Mouse (Mus musculus): ENCODE measurements at regions not wholly inside any gene's neighbourhood (a gene's known extent, or its start where the extent isn't known, plus 50 kb on each side); places are given as distances from the start of the nearest gene placed in this dataset.

DNA sequence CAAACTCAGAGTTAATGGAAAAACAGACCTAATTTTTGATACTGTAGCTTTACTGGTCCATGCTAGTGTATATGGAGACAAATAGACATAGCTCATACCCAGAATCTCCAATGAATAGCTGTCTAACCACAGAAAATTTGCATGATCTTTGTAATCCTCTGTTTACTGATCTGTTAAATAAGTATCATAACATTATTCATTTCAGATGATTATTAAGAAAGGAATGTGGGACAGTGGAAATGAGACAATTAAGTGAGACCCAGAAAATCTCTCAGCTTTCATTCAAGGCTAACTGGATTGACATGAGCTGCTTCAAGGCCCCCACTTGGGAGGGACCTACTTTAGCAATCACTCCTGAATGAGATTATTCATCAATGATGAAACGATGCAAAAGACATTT is 1463.5 kb upstream of the Gm8797 start:
- Histone ChIP-seq H3K36me3 (ENCODE audit: control insufficient read depth, insufficient read depth, low read length, poor library complexity, severe bottlenecking) (no peaks in the 10 kb centered on the region), H3K4me3 (ENCODE audit: low read depth, low read length) (no peak overlapping the region), H3K9ac (ENCODE audit: low read depth, poor library complexity, severe bottlenecking) (no peak overlapping the region), H3K27me3 (ENCODE audit: control insufficient read depth, insufficient read depth, low read length, poor library complexity, severe bottlenecking) (no peaks in the 10 kb centered on the region), H3K9me3 (replicated peaks; ENCODE audit: control insufficient read depth, insufficient read depth, low read length, poor library complexity, severe bottlenecking) (no peaks in the 10 kb centered on the region), H3K27ac (ENCODE audit: insufficient read depth, low read length) (no peak overlapping the region), H3K4me1 (ENCODE audit: control insufficient read depth, insufficient read depth, low read length) (no peaks in the 10 kb centered on the region)
- TF ChIP-seq EP300 (IDR thresholded peaks at IDR 0.05; ENCODE audit: insufficient read depth, low read depth, low read length) (no peak), POLR2A (IDR thresholded peaks at IDR 0.05; ENCODE audit: insufficient read depth, low read length) (no peak), CTCF (IDR thresholded peaks at IDR 0.05; ENCODE audit: low read depth, low read length) (no peak)

DNA sequence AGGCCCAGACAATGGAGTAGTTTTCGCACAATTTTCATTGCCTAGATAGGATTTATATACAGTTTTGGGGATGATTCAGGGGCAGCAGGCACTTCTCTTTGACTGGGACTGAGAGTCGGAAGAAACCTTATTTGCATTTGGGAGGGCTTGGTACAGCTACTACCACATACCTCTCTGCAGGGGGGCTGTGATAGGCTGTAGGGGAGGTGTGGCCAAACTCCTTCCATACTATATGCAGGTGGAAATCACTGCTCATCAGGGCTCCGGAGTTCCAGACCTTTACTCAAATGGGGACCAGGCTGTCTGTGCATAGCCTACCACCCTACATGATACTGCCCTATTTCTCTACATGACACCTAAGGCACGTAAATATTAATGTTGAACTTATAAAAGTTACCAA is 1414.2 kb upstream of the Gm8797 start:
- H3K36me3 ChIP-seq (ENCODE audit: control insufficient read depth, insufficient read depth, low read length, poor library complexity, severe bottlenecking): no peaks in the 10 kb centered on the region
- H3K27ac ChIP-seq (ENCODE audit: insufficient read depth, low read length): no peak overlapping the region
- H3K27me3 ChIP-seq (ENCODE audit: control insufficient read depth, insufficient read depth, low read length, poor library complexity, severe bottlenecking): no peaks in the 10 kb centered on the region
- H3K9ac ChIP-seq (ENCODE audit: low read depth, poor library complexity, severe bottlenecking): no peak overlapping the region
- H3K4me3 ChIP-seq (ENCODE audit: low read depth, low read length): no peak overlapping the region
- no peaks in the 10 kb centered on the region for H3K9me3 ChIP-seq (replicated peaks; ENCODE audit: control insufficient read depth, insufficient read depth, low read length, poor library complexity, severe bottlenecking)
- H3K4me1 ChIP-seq (ENCODE audit: control insufficient read depth, insufficient read depth, low read length): no peaks in the 10 kb centered on the region
- TF ChIP-seq EP300 (IDR thresholded peaks at IDR 0.05; ENCODE audit: insufficient read depth, low read depth, low read length) (no peak), CTCF (IDR thresholded peaks at IDR 0.05; ENCODE audit: low read depth, low read length) (no peak), POLR2A (IDR thresholded peaks at IDR 0.05; ENCODE audit: insufficient read depth, low read length) (no peak)

DNA sequence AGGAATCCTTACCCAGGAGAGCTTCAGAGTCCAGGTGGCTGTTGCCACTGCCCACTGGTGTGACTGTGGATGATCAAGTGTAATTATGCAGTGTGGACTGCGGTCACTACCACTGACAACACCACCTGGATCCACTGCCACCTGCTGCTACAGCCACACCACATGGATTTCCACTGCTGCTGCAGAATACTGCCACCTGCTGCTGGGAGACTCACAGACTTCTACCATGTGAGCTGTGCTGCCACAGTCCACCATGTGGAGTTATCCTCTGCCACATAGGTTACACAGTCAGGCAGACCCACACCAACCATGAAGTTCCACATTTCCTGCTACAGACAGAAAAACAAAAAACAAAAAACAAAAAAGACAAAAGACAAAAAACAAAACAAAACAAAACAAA is 1411.5 kb upstream of the Gm8797 start:
- no peak overlapping the region for H3K4me3 ChIP-seq (ENCODE audit: low read depth, low read length)
- TF ChIP-seq CTCF (IDR thresholded peaks at IDR 0.05; ENCODE audit: low read depth, low read length): peak; percentile 41
- TF ChIP-seq EP300 (IDR thresholded peaks at IDR 0.05; ENCODE audit: insufficient read depth, low read depth, low read length): no peak
- TF ChIP-seq POLR2A (IDR thresholded peaks at IDR 0.05; ENCODE audit: insufficient read depth, low read length): no peak
- H3K9me3 ChIP-seq (replicated peaks; ENCODE audit: control insufficient read depth, insufficient read depth, low read length, poor library complexity, severe bottlenecking): peaks cover 5% of the 10 kb centered on the region; the same call in 1 of the 2 replicates
- H3K27me3 ChIP-seq (ENCODE audit: control insufficient read depth, insufficient read depth, low read length, poor library complexity, severe bottlenecking): no peaks in the 10 kb centered on the region
- no peaks in the 10 kb centered on the region for H3K36me3 ChIP-seq (ENCODE audit: control insufficient read depth, insufficient read depth, low read length, poor library complexity, severe bottlenecking)
- no peaks in the 10 kb centered on the region for H3K4me1 ChIP-seq (ENCODE audit: control insufficient read depth, insufficient read depth, low read length)
- no peak overlapping the region for H3K27ac ChIP-seq (ENCODE audit: insufficient read depth, low read length)
- H3K9ac ChIP-seq (ENCODE audit: low read depth, poor library complexity, severe bottlenecking): no peak overlapping the region

Measured in ES-Bruce4 (cell line).